Mouse (Mus musculus) brown adipose tissue, adult 24 weeks (tissue): ENCODE results near the gene Tigd3. TPM values are rescaled to one million over a fixed set of nuclear protein-coding genes. Genes with fewer than 3 reads are reported as not detected.

Source experiments
- H3K27ac ChIP-seq: fragments of 200-500 bp; replicated peaks from 2 replicates; pipeline ENCODE4 v1.5.1; 2012; ENCODE audit warnings: low read depth, mild to moderate bottlenecking, low read length
- H3K4me1 ChIP-seq: fragments of 200-500 bp; 2 replicates; pipeline ENCODE4 v1.6.1; 2012; ENCODE audit warnings: low read length, mixed read lengths; ENCODE audit not compliant: control insufficient read depth, insufficient read depth, insufficient read length
- H3K4me3 ChIP-seq: fragments of 200-500 bp; 2 replicates; pipeline ENCODE4 v1.5.1; 2012; ENCODE audit warnings: low read depth, mild to moderate bottlenecking, low read length, moderate library complexity; ENCODE audit not compliant: insufficient read depth
- polyA plus RNA-seq: library from polyadenylated mRNA; stranded (reverse); fragments of >200 nt; gene quantifications from 2 replicates; pipeline ENCODE4 v1.2.4, GENCODE M21; 2012; ENCODE audit not compliant: missing spikeins, insufficient read depth, insufficient read length

The Tigd3 gene
- polyA plus RNA-seq, 1 experiment: not detected

DNA sequence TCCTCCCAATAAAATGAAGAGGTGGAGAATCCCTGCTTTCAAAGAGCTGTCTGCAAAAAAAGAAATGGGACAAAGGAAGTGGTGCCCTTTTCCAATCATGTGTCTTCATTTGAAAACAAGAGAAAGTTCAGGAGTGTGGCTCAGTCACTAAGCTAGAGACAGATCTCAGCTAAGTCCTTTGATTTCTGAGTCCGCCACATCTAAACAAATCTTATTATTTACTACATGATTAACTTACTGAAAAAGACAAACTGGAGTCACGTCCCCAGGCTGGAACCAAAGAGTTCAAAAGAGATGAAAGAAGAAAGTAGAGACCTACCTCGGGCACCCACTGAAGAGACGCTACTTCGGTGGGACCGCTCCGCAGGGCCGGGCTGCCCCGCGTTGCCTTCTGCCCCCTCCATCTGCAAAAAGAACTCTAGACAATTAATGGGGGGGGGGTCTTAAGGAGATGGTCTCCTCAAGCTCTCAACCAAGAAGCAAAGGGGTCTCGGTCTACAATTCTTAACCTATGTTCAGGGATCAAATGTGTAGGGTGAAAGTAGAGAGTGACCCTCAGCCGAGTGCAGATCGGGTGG lies 19.5 kb downstream of the Tigd3 start:
- H3K27ac ChIP-seq: peak overlapping the region; percentile 78
- H3K4me1 ChIP-seq: peaks cover 13% of the 10 kb centered on the region
- H3K4me3 ChIP-seq: peak overlapping the region; percentile 99

DNA sequence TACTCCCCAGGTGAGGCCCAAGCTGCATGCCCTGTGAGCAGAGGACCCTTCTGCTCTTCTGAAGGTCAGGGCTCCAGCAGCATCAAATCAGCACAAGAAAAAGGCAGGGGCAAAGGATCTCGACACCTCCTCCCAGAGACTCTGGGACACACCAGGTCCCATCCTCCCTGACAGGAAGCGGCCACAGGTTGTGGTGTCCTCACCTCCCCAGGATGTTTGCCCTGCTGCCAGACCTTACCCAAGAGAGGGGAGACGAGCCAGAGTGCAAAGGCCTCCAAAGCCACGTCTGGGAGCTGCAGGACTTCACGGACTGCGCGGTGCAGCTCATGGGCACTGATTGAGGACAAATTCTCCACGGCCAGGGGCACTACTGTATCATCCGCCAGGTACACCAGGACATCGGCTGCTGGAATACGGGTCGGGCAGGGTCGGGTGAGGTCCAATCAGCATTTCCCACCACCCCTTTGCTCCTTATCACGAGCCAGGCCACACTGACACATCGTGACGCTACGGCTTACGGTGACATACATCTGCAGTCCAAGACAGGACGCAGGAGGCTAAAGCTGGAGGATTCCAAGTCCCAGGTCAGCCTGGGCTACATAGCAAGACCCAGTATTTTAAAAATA lies 20.9 kb downstream of the Tigd3 start:
- peaks cover 13% of the 10 kb centered on the region for H3K4me1 ChIP-seq
- no peak overlapping the region for H3K27ac ChIP-seq
- peak overlapping the region; percentile 7; the same call in 1 of the 2 replicates for H3K4me3 ChIP-seq

DNA sequence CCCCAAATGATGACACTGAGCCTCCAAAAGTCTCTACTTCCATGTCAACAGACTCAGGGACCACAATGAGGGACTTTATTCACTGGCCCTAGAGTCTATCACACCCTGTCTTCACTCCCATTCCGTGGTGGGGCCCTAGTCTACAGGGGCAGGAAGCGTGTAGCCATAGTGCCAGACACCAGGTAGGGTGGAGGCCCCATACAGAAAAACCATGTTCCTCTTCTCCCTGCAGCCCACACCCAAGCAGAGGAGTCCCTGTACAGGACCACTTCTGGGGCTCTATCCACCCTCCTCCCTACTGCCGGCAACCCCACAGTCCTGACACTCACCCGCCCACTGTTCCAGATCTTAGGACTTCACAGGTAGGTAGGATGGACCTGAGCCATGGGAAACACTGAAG lies 21.4 kb downstream of the Tigd3 start:
- Histone ChIP-seq H3K4me1 (peaks cover 13% of the 10 kb centered on the region), H3K27ac (no peak overlapping the region), H3K4me3 (peak overlapping the region; percentile 7; the same call in 1 of the 2 replicates)

DNA sequence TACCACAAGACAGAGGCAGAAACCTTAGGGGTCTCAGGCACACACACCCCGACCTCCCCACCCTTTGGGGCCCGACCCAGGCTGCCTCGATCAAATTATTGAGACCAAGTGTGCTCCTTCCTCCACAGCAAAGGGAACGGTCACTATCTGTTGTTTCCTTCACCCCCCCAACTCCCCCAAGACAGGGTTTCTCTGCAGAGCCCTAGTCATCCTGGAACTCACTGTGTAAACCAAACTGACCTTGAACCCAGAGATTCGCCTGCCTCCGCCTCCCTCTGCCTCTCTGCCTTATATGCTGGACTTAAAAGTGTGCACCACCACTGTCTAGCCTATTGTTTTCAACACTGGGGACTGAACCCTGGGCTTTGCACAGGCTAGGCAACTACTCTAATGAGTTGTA lies 22.3 kb downstream of the Tigd3 start:
- H3K4me1 ChIP-seq: peaks cover 10% of the 10 kb centered on the region
- H3K27ac ChIP-seq: peak overlapping the region; percentile 50; the same call in 1 of the 2 replicates
- no peak overlapping the region for H3K4me3 ChIP-seq

DNA sequence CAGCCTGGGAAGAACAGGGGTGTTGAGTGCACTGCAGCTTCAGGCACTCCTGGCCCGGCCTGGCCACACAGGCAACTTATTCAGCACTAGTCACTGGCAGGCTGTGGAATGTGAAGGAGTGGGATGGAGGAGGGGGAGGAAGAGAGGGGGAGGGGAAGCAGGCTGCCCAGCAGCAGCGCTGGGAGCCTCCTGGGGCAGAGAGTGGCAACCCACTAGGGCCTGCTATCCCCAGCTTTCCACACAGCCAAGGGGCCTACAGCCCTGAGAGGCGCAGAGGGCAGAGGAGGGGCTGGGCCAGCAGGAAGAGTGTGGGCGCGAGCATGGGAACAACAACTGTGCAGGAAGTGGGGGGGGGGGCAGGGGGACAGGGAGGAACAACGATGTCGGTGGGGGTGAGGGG lies 22.7 kb downstream of the Tigd3 start:
- peaks cover 10% of the 10 kb centered on the region for H3K4me1 ChIP-seq
- peak overlapping the region; percentile 50; the same call in 1 of the 2 replicates for H3K27ac ChIP-seq
- no peak overlapping the region for H3K4me3 ChIP-seq

DNA sequence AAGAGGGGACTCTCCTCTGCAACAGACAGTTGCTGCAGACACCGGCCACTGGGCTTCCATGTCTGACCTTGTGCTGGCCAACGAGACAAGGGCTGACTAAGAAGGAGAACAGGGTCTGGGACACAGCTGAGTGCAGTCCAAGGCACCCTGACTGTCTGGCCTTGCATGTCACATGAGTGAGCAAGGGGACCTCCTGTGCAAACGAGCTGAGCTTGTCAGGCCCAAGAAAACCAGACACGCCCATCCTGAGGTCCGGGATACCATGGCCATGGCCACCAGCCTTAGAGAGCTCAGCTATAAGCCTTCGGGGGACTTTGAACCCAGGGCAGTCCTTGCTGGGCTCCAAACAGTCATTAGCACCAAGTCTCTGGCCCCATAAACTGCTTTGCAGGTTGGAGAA lies 25.9 kb downstream of the Tigd3 start:
- H3K27ac ChIP-seq: no peak overlapping the region
- H3K4me3 ChIP-seq: no peak overlapping the region
- H3K4me1 ChIP-seq: peaks cover 5% of the 10 kb centered on the region; the same call in 1 of the 2 replicates

DNA sequence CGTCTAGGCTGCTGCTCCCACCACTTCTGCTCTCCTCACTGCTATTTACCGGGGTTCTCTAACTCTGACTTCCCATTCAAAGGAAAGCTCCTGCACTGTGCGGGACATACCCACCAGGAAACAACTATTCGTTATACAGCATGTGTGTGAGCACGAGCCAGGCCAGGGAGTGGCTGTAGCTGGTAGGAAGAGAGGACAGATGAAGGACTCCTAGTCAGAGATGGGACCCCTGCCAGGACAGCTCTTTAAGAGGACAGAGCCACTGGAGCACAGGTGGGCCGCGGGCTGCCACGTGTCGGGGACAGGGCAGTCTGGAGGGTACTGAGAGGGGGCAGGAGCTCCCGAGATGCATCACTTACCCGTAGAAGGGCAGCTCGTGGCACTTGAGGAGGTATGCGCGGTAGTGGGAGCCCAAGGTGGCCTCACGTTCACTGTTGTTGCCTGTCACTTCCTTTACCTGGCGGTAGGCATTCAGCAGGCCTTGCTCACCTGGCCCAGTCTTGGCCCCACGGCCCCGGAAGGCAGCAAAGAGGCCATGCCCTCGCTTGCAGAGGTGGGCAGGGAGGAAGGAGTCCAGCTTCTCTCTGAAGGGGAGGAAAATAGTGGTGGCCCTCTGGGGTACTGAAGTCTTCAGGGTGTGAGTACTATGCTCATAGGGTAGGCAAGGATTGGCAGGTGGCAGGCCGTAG lies 29.1 kb downstream of the Tigd3 start:
- H3K27ac ChIP-seq: no peak overlapping the region
- H3K4me3 ChIP-seq: no peak overlapping the region
- no peaks in the 10 kb centered on the region for H3K4me1 ChIP-seq

DNA sequence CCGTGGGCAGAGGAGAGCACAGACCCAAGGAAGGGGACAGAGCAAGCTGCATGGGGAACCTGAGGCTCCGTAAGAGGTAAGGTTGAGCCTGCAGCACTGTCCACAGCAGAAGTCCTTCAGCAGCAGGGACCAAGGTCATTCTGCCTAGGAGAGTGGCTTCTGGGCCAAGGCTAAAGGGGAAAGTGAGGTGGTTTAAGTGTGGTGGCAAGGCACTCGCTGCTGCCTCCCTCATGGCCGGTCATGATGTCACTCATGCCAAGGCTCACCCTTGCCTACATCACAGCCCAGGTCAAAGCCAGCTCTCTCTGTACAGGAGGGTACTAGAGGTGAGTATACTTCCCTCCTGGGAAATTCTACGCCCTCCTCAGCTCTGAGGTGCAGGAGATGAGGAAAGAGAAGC lies 30.2 kb downstream of the Tigd3 start:
- no peaks in the 10 kb centered on the region for H3K4me1 ChIP-seq
- no peak overlapping the region for H3K27ac ChIP-seq
- no peak overlapping the region for H3K4me3 ChIP-seq

DNA sequence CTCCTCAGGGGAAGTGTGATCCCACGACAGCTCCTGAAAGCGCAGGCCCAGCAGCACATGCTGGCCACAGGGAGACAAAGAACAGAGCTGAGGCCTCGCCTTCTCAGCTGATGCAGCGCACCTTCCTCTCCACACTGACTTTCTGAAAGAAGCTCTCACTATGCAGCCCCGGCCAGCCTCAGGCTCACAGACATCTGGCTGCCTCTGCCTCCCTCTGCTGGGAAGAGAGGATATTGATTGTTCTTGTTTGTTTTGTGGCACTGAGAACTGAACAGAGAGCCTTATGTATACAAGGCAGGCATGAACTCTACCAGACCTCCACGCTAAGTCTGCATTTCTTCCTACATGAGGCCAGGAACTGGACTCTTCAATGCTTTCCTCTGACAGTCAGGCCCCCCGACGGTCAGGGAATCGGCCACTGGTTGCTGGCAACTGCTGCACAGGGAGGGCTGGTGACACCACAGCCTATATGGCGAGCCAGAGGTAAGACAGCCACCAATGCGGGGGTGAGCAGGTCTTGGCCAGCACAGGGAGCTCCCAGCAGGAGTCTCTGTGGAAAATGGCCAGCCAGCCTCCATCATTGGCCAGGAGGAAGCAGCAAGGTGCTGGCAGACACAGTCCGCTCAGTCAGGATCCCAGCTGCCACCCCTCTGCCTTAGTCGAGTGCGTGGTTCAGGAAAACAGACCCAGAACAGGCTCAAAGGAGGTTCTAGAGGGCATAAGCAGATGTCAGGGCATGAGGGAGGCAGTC lies 31.4 kb downstream of the Tigd3 start:
- H3K4me1 ChIP-seq: no peaks in the 10 kb centered on the region
- H3K27ac ChIP-seq: no peak overlapping the region
- H3K4me3 ChIP-seq: no peak overlapping the region

DNA sequence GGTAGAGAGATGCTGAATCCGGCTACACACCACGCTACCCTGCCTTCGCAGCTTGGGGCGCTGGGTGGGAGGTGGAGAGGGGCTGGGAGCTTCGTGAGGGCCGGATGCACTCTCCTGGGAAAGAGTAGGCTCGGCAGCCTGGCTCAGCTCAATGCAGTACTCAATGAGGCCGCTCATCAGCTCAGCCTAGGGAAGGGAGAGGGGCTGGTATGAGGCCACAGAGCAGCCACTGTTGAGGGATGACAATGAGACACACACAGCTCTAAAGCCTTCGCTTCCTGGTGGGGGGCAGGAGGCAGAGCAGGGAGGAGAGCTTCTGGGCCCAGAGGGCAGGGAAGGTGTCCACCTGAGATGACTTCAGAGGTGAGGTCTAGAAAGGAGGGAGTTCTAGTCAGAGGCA lies 37.3 kb downstream of the Tigd3 start:
- H3K4me1 ChIP-seq: peaks cover 9% of the 10 kb centered on the region
- no peak overlapping the region for H3K4me3 ChIP-seq
- H3K27ac ChIP-seq: no peak overlapping the region

DNA sequence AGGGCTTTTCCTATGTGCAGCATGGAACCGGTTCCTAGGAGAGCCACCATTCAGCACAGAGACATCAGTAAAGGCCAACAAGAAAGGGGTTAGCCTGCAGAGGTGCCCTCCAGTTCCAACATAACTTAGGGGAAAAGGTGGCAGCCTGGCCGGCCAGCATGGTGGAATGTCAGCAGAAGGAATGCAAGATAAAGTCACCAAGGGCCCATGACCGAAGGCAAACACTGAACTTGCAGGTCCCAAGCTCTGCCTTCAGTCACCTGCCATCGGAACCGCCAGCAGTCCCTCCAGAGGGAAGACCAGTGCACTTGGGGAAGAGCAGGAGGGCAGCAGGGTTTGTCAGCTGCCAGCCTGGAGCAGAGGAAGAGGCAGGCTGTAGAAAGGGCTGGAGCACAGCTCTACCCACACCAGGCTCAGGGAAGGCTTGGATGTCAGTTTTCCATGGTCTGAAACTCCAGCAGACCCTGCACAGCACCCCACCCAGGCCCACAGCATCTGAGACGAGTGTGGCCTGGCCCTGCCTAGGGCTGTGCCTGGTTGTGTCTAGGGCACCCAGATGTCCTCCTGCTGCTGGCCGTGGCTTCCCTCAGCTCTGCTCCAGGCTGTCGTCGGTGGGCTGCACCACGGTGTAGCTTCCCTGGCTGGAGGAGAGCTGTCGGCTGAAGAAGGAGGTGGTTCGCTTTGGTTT lies 41.8 kb downstream of the Tigd3 start:
- peaks cover 35% of the 10 kb centered on the region for H3K4me1 ChIP-seq
- no peak overlapping the region for H3K4me3 ChIP-seq
- peak overlapping the region; percentile 67 for H3K27ac ChIP-seq

DNA sequence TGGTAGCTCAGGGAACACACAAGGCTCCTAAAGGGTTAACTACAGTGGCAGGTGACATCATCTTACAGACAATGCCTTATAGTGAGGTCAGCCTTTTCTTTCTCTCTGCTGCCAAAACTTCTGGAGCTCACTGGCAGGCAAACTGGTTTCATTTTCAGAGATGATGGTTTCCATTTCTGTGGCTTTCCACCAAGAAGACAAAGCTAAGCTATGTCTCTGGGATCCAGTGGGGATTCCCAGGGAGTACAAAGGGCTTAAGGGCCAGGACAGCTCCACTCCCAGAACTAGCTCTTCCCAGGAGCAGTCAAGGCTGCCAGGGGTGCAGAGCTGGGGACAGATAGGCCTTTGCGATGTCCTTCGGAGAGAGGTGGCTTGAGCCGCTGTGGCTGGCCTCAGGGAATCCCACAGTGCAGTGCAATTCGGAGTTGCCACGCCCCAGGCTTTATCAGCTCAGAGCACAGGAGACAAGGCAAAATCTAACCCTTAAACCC lies 42.4 kb downstream of the Tigd3 start:
- peak overlapping the region; percentile 14; the same call in 1 of the 2 replicates for H3K4me3 ChIP-seq
- peak overlapping the region; percentile 67 for H3K27ac ChIP-seq
- H3K4me1 ChIP-seq: peaks cover 35% of the 10 kb centered on the region

DNA sequence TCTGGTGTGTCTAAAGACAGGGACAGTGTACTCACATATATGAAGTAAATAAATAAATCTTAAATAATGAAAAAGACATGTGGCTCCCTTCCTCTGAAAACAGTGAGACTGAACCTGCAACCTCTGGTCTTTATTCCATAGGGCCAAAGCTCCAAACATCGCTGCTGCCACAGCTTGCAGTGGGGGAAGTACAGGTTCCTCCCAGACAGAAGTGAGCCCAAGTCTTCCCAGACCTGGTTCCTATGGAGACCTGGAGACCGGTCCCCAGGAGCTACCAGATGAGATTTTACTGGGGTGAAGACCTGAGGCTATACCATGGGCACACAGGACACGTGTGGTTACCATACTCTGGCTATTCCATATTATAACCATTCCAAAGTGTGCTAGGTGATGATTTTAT lies 43.1 kb downstream of the Tigd3 start:
- H3K4me3 ChIP-seq: no peak overlapping the region
- H3K4me1 ChIP-seq: peaks cover 35% of the 10 kb centered on the region
- H3K27ac ChIP-seq: peak overlapping the region; percentile 68

DNA sequence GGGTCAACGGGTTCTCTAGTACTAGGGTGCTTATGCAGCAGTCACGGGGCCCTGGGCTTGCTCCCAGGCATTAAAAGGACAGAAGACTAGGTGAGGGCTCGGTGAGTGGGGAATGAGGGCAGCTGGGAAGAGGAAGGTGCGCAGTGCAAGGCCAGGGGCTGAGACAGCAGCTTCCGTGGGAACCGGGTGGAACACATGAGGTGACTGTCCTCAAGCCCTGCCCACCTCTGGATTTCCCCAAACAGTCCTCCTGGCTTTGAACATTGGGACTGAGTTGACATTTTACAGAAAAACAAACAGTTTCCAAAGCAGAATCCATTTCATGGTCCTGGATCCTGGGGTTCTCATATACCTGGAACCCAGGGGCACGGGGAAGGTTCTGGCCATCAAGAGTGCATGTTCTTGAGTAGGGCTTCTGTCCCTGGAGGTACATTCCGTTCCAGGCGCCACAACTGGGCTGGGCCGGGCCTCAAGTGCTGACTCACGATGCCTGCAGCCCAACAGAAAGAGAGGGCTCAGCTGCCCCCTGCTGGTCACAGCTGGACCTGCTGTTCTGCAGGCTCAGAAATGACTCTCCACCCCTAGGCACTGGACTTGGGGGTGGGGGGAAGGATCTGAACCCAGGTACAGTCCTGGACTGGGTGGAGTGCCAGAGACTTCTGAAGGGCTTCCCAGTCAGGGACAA lies 44.0 kb downstream of the Tigd3 start:
- Histone ChIP-seq H3K4me3 (peak overlapping the region; percentile 62), H3K27ac (peak overlapping the region; percentile 100), H3K4me1 (peaks cover 35% of the 10 kb centered on the region)
